In the genomic region with DNA sequence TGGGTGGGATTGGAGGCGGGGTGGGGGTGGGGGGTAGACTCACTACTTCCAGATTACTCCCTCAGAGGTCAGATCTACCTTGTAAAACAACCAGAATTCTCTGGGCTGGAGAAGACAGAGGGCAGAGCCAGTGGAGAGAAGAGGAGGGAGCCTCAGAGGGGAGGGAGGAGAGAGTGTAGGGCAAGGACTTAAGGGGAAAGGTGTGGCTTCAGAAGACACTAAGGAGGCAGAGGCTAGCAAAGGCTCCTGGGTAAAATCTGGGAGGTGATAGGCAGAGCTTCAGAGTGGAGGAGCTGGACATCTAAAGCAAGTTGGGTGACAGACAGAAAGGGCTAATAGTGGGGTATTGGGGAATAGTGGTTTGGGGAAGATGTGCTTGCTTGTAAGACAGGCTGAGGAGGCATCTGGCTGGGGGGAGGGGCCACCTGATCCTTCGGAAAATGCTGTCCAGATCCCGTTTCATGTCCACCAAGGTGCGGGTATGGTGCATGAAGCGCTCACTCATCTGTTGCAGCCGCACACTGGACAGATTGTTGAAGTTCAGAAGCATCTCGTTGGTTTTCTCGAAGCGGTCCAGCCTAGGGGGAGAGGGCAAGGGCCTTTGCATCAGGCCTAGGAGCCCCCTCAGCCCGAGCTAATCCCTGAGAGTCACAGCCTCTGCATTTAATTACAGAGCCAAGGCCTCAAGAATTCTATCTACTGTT, we compare ENCODE assay signal across 16 mouse cellular contexts.
"Had no signal": no experiment of that assay in that cellular context is flagged by ENCODE, and none has a peak within 500 bp of the region (broad histone marks: within the 10 kb centered on the region; RNA-seq: fewer than 3 reads in every experiment).

No protein-coding gene starts in this region.

- H3K4me3 ChIP-seq: limb, embryonic 12.5 days; midbrain, embryonic 10.5 days; neural tube, embryonic 13.5 days; stomach, embryonic 15.5 days had no signal

- H3K27ac ChIP-seq: limb, embryonic 12.5 days; midbrain, embryonic 10.5 days; neural tube, embryonic 13.5 days; stomach, embryonic 15.5 days had no signal

- H3K27me3 ChIP-seq: limb, embryonic 12.5 days; neural tube, embryonic 13.5 days; stomach, embryonic 15.5 days had no signal

- H3K4me2 ChIP-seq: limb, embryonic 12.5 days; liver, embryonic 11.5 days; neural tube, embryonic 13.5 days; stomach, embryonic 15.5 days had no signal

- DNase-seq: kidney, adult 8-10 months; kidney, postnatal 25 days; layer of hippocampus, adult 9-11 months; layer of hippocampus, postnatal 36 days; lung, adult 18-20 months; midbrain, embryonic 14.5 days; retina, postnatal 1 day; right cerebral cortex, postnatal 4 days; thymus, adult 2 months; thymus, postnatal 25 days had no signal

- H3K9me3 ChIP-seq: limb, embryonic 12.5 days; midbrain, embryonic 10.5 days; neural tube, embryonic 13.5 days; stomach, embryonic 15.5 days had no signal

- H3K9ac ChIP-seq: limb, embryonic 12.5 days; neural tube, embryonic 13.5 days; stomach, embryonic 15.5 days had no signal

- ATAC-seq: intestine, postnatal 0 days had no signal
